Mouse (Mus musculus): ENCODE results near the gene Mfap4. TPM values are rescaled to one million over a fixed set of nuclear protein-coding genes. Genes with fewer than 3 reads are reported as not detected.

Gene Mfap4
- polyA plus RNA-seq, 1 experiment from 2014 or later: 6.1 TPM

GRCm38 (mm10) chr11:61449499-61450292 is 35.5 kb upstream of the Mfap4 start:
- H3K4me2 ChIP-seq (ENCODE audit: low read depth, low read length): no peak overlapping the region
- H3K27ac ChIP-seq (ENCODE audit: low read depth, low read length): no peak overlapping the region
- H3K9ac ChIP-seq (replicated peaks; ENCODE audit: low read depth, low read length): no peak overlapping the region
- H3K27me3 ChIP-seq (ENCODE audit: control insufficient read depth, insufficient read depth, low read length): no peaks in the 10 kb centered on the region
- no peaks in the 10 kb centered on the region for H3K36me3 ChIP-seq (ENCODE audit: control insufficient read depth, insufficient read depth, low read length)
- no peak for ATAC-seq (ENCODE audit: low read depth)
- no peak overlapping the region for H3K4me3 ChIP-seq (ENCODE audit: low read depth, low read length)
- no peaks in the 10 kb centered on the region for H3K9me3 ChIP-seq (ENCODE audit: control insufficient read depth, low read length)
- H3K4me1 ChIP-seq (ENCODE audit: control insufficient read depth, insufficient read depth, low read length): peaks cover 22% of the 10 kb centered on the region
- 72% methylated on average over 24 of the region's 24 CpGs for WGBS

- no peak overlapping the region for H3K9ac ChIP-seq (replicated peaks; ENCODE audit: low read depth, low read length)
- no peak overlapping the region for H3K4me2 ChIP-seq (ENCODE audit: low read depth, low read length)
- H3K9me3 ChIP-seq (ENCODE audit: control insufficient read depth, low read length): no peaks in the 10 kb centered on the region
- no peaks in the 10 kb centered on the region for H3K36me3 ChIP-seq (ENCODE audit: control insufficient read depth, insufficient read depth, low read length)
- H3K27me3 ChIP-seq (ENCODE audit: control insufficient read depth, insufficient read depth, low read length): no peaks in the 10 kb centered on the region
- WGBS: 80% methylated on average over 2 of the region's 2 CpGs
- no peak for ATAC-seq (ENCODE audit: low read depth)
- H3K27ac ChIP-seq (ENCODE audit: low read depth, low read length): no peak overlapping the region
- H3K4me1 ChIP-seq (ENCODE audit: control insufficient read depth, insufficient read depth, low read length): no peaks in the 10 kb centered on the region
- no peak overlapping the region for H3K4me3 ChIP-seq (ENCODE audit: low read depth, low read length)
Observed at GRCm38 (mm10) chr11:61464071-61464470, 21.2 kb upstream of the Mfap4 start.

- no peak overlapping the region for H3K9ac ChIP-seq (replicated peaks; ENCODE audit: low read depth, low read length)
- H3K27me3 ChIP-seq (ENCODE audit: control insufficient read depth, insufficient read depth, low read length): no peaks in the 10 kb centered on the region
- WGBS: 69% methylated on average over 4 of the region's 4 CpGs
- H3K4me3 ChIP-seq (ENCODE audit: low read depth, low read length): no peak overlapping the region
- H3K4me1 ChIP-seq (ENCODE audit: control insufficient read depth, insufficient read depth, low read length): no peaks in the 10 kb centered on the region
- no peak overlapping the region for H3K4me2 ChIP-seq (ENCODE audit: low read depth, low read length)
- no peak for ATAC-seq (ENCODE audit: low read depth)
- H3K9me3 ChIP-seq (ENCODE audit: control insufficient read depth, low read length): no peaks in the 10 kb centered on the region
- H3K36me3 ChIP-seq (ENCODE audit: control insufficient read depth, insufficient read depth, low read length): no peaks in the 10 kb centered on the region
- no peak overlapping the region for H3K27ac ChIP-seq (ENCODE audit: low read depth, low read length)
Observed at GRCm38 (mm10) chr11:61465422-61465821, 19.8 kb upstream of the Mfap4 start.

- Histone ChIP-seq H3K27me3 (ENCODE audit: control insufficient read depth, insufficient read depth, low read length) (no peaks in the 10 kb centered on the region), H3K4me2 (ENCODE audit: low read depth, low read length) (no peak overlapping the region), H3K36me3 (ENCODE audit: control insufficient read depth, insufficient read depth, low read length) (no peaks in the 10 kb centered on the region), H3K4me1 (ENCODE audit: control insufficient read depth, insufficient read depth, low read length) (no peaks in the 10 kb centered on the region), H3K9me3 (ENCODE audit: control insufficient read depth, low read length) (no peaks in the 10 kb centered on the region), H3K27ac (ENCODE audit: low read depth, low read length) (no peak overlapping the region), H3K9ac (replicated peaks; ENCODE audit: low read depth, low read length) (no peak overlapping the region), H3K4me3 (ENCODE audit: low read depth, low read length) (no peak overlapping the region)
- ATAC-seq (ENCODE audit: low read depth): no peak
- 92% methylated on average over 4 of the region's 4 CpGs for WGBS
Observed at GRCm38 (mm10) chr11:61468534-61468933, 16.7 kb upstream of the Mfap4 start.

GRCm38 (mm10) chr11:61469317-61469917 is 15.8 kb upstream of the Mfap4 start:
- Histone ChIP-seq H3K9me3 (ENCODE audit: control insufficient read depth, low read length) (no peaks in the 10 kb centered on the region), H3K4me3 (ENCODE audit: low read depth, low read length) (no peak overlapping the region), H3K36me3 (ENCODE audit: control insufficient read depth, insufficient read depth, low read length) (no peaks in the 10 kb centered on the region), H3K27me3 (ENCODE audit: control insufficient read depth, insufficient read depth, low read length) (no peaks in the 10 kb centered on the region), H3K4me2 (ENCODE audit: low read depth, low read length) (no peak overlapping the region), H3K9ac (replicated peaks; ENCODE audit: low read depth, low read length) (no peak overlapping the region), H3K4me1 (ENCODE audit: control insufficient read depth, insufficient read depth, low read length) (no peaks in the 10 kb centered on the region), H3K27ac (ENCODE audit: low read depth, low read length) (no peak overlapping the region)
- no peak for ATAC-seq (ENCODE audit: low read depth)
- 81% methylated on average over 7 of the region's 7 CpGs for WGBS

GRCm38 (mm10) chr11:61470880-61471279 is 14.4 kb upstream of the Mfap4 start:
- H3K36me3 ChIP-seq (ENCODE audit: control insufficient read depth, insufficient read depth, low read length): no peaks in the 10 kb centered on the region
- H3K4me3 ChIP-seq (ENCODE audit: low read depth, low read length): no peak overlapping the region
- no peak overlapping the region for H3K4me2 ChIP-seq (ENCODE audit: low read depth, low read length)
- H3K4me1 ChIP-seq (ENCODE audit: control insufficient read depth, insufficient read depth, low read length): no peaks in the 10 kb centered on the region
- no peaks in the 10 kb centered on the region for H3K27me3 ChIP-seq (ENCODE audit: control insufficient read depth, insufficient read depth, low read length)
- H3K9me3 ChIP-seq (ENCODE audit: control insufficient read depth, low read length): no peaks in the 10 kb centered on the region
- no peak overlapping the region for H3K27ac ChIP-seq (ENCODE audit: low read depth, low read length)
- H3K9ac ChIP-seq (replicated peaks; ENCODE audit: low read depth, low read length): no peak overlapping the region
- no peak for ATAC-seq (ENCODE audit: low read depth)

- H3K27ac ChIP-seq (ENCODE audit: low read depth, low read length): no peak overlapping the region
- no peak for ATAC-seq (ENCODE audit: low read depth)
- no peak overlapping the region for H3K4me3 ChIP-seq (ENCODE audit: low read depth, low read length)
- 84% methylated on average over 4 of the region's 4 CpGs for WGBS
- no peaks in the 10 kb centered on the region for H3K36me3 ChIP-seq (ENCODE audit: control insufficient read depth, insufficient read depth, low read length)
- H3K4me2 ChIP-seq (ENCODE audit: low read depth, low read length): no peak overlapping the region
- no peak overlapping the region for H3K9ac ChIP-seq (replicated peaks; ENCODE audit: low read depth, low read length)
- H3K27me3 ChIP-seq (ENCODE audit: control insufficient read depth, insufficient read depth, low read length): no peaks in the 10 kb centered on the region
- H3K4me1 ChIP-seq (ENCODE audit: control insufficient read depth, insufficient read depth, low read length): no peaks in the 10 kb centered on the region
- H3K9me3 ChIP-seq (ENCODE audit: control insufficient read depth, low read length): no peaks in the 10 kb centered on the region
Observed at GRCm38 (mm10) chr11:61473630-61474029, 11.6 kb upstream of the Mfap4 start.

GRCm38 (mm10) chr11:61476786-61477382 is 8.3 kb upstream of the Mfap4 start:
- WGBS: 56% methylated on average over 12 of the region's 12 CpGs
- Histone ChIP-seq H3K9ac (replicated peaks; ENCODE audit: low read depth, low read length) (no peak overlapping the region), H3K9me3 (ENCODE audit: control insufficient read depth, low read length) (no peaks in the 10 kb centered on the region), H3K4me1 (ENCODE audit: control insufficient read depth, insufficient read depth, low read length) (no peaks in the 10 kb centered on the region), H3K27ac (ENCODE audit: low read depth, low read length) (no peak overlapping the region), H3K4me3 (ENCODE audit: low read depth, low read length) (no peak overlapping the region), H3K4me2 (ENCODE audit: low read depth, low read length) (no peak overlapping the region), H3K27me3 (ENCODE audit: control insufficient read depth, insufficient read depth, low read length) (no peaks in the 10 kb centered on the region), H3K36me3 (ENCODE audit: control insufficient read depth, insufficient read depth, low read length) (no peaks in the 10 kb centered on the region)
- no peak for ATAC-seq (ENCODE audit: low read depth)

All from neural tube, embryonic 14.5 days (tissue).